In genomic region chr11:88557116-88557768, GRCm38 (mm10) we compare ENCODE assay signal across 9 mouse cellular contexts.
A peak's percentile ranks its signal among the peaks of the same experiment; 100 is the strongest.
DNase-seq lines count a peak whose midpoint lies in the region; ATAC-seq and TF ChIP-seq lines count a peak whose summit lies in the region.
"Had no signal": no experiment of that assay in that cellular context is flagged by ENCODE, and none has a peak within 500 bp of the region (broad histone marks: within the 10 kb centered on the region; RNA-seq: fewer than 3 reads in every experiment).

No protein-coding gene starts in this region.

- H3K9ac ChIP-seq in kidney, postnatal 0 days (ENCODE audit: low read depth, low read length): no peak overlapping the region
- 0 out of 2 replicates have a peak overlapping the region, but pooled peaks have one; percentile 8 for H3K9ac ChIP-seq in hindbrain, embryonic 12.5 days
- no peak overlapping the region for H3K9ac ChIP-seq in midbrain, embryonic 15.5 days
- H3K9ac ChIP-seq: limb, embryonic 13.5 days had no signal

- TF ChIP-seq CTCF in kidney, postnatal 0 days (IDR thresholded peaks at IDR 0.05; ENCODE audit: low read depth): no peak

- no peak overlapping the region for H3K4me2 ChIP-seq in kidney, postnatal 0 days (ENCODE audit: low read length)
- no peak overlapping the region for H3K4me2 ChIP-seq in hindbrain, embryonic 12.5 days (replicated peaks)
- no peak overlapping the region for H3K4me2 ChIP-seq in midbrain, embryonic 15.5 days
- H3K4me2 ChIP-seq: limb, embryonic 13.5 days had no signal

- DNase-seq in kidney, postnatal 0 days (ENCODE audit: low spot score): no peak
- no peak for DNase-seq in kidney, adult 18-20 months
- DNase-seq in embryonic facial prominence, embryonic 10.5 days (ENCODE audit: low spot score): no peak
- no peak for DNase-seq in frontal cortex, postnatal 25 days (ENCODE audit: low spot score in 2 of 2)
- no peak for DNase-seq in urinary bladder, adult 2 months (ENCODE audit: low spot score)
- DNase-seq: cerebellum, adult 9-10 months had no signal

- WGBS in kidney, postnatal 0 days: 58% methylated on average over 4 of the region's 4 CpGs
- WGBS in embryonic facial prominence, embryonic 10.5 days: 63% methylated on average over 4 of the region's 4 CpGs
- WGBS in hindbrain, embryonic 12.5 days: 58% methylated on average over 4 of the region's 4 CpGs
- 51% methylated on average over 4 of the region's 4 CpGs for WGBS in midbrain, embryonic 15.5 days

- H3K4me1 ChIP-seq in kidney, postnatal 0 days (replicated peaks; ENCODE audit: insufficient read depth, low read length): peaks cover 82% of the 10 kb centered on the region
- H3K4me1 ChIP-seq in embryonic facial prominence, embryonic 10.5 days: peaks cover 98% of the 10 kb centered on the region
- H3K4me1 ChIP-seq in hindbrain, embryonic 12.5 days: peaks cover 95% of the 10 kb centered on the region
- peaks cover 73% of the 10 kb centered on the region for H3K4me1 ChIP-seq in midbrain, embryonic 15.5 days

- ATAC-seq in kidney, postnatal 0 days (replicated peaks; ENCODE audit: low FRiP score, low read depth): no peak
- ATAC-seq in hindbrain, embryonic 12.5 days (ENCODE audit: low FRiP score): no peak
- ATAC-seq in midbrain, embryonic 15.5 days (replicated peaks): no peak

- H3K36me3 ChIP-seq in kidney, postnatal 0 days (ENCODE audit: insufficient read depth, low read length): no peaks in the 10 kb centered on the region
- H3K36me3 ChIP-seq in embryonic facial prominence, embryonic 10.5 days (replicated peaks): peaks cover 2% of the 10 kb centered on the region
- no peaks in the 10 kb centered on the region for H3K36me3 ChIP-seq in hindbrain, embryonic 12.5 days
- H3K36me3 ChIP-seq in midbrain, embryonic 15.5 days (replicated peaks): no peaks in the 10 kb centered on the region
- H3K36me3 ChIP-seq: limb, embryonic 13.5 days had no signal

- H3K27me3 ChIP-seq in kidney, postnatal 0 days (ENCODE audit: insufficient read depth, low read length): no peaks in the 10 kb centered on the region
- no peaks in the 10 kb centered on the region for H3K27me3 ChIP-seq in embryonic facial prominence, embryonic 10.5 days (replicated peaks; ENCODE audit: low read depth, poor library complexity, severe bottlenecking)
- H3K27me3 ChIP-seq in hindbrain, embryonic 12.5 days: no peaks in the 10 kb centered on the region
- H3K27me3 ChIP-seq in midbrain, embryonic 15.5 days (replicated peaks): no peaks in the 10 kb centered on the region

- no peaks in the 10 kb centered on the region for H3K9me3 ChIP-seq in kidney, postnatal 0 days (replicated peaks; ENCODE audit: low read length)
- no peaks in the 10 kb centered on the region for H3K9me3 ChIP-seq in embryonic facial prominence, embryonic 10.5 days
- H3K9me3 ChIP-seq in hindbrain, embryonic 12.5 days (replicated peaks): no peaks in the 10 kb centered on the region
- no peaks in the 10 kb centered on the region for H3K9me3 ChIP-seq in midbrain, embryonic 15.5 days
- H3K9me3 ChIP-seq: limb, embryonic 13.5 days had no signal

- H3K27ac ChIP-seq in kidney, postnatal 0 days: peak overlapping the region; percentile 79
- H3K27ac ChIP-seq in embryonic facial prominence, embryonic 10.5 days (replicated peaks): peak overlapping the region; percentile 61
- H3K27ac ChIP-seq in hindbrain, embryonic 12.5 days: peak overlapping the region; percentile 52; the same call in 1 of the 2 replicates
- H3K27ac ChIP-seq in midbrain, embryonic 15.5 days: 0 out of 2 replicates have a peak overlapping the region, but pooled peaks have one; percentile 26
- H3K27ac ChIP-seq: limb, embryonic 13.5 days had no signal

- H3K4me3 ChIP-seq in kidney, postnatal 0 days (replicated peaks; ENCODE audit: low read depth, low read length): no peak overlapping the region
- H3K4me3 ChIP-seq in embryonic facial prominence, embryonic 10.5 days: no peak overlapping the region
- H3K4me3 ChIP-seq in hindbrain, embryonic 12.5 days: no peak overlapping the region
- H3K4me3 ChIP-seq in midbrain, embryonic 15.5 days: no peak overlapping the region
- H3K4me3 ChIP-seq: limb, embryonic 13.5 days had no signal

Comparison
In these comparisons a context has a peak if more than half of its experiments do, and no peak if none do; other contexts are left out.
1. H3K27ac ChIP-seq: peak in every context shown above with its lines; median percentile 79 in kidney, postnatal 0 days; 61 in embryonic facial prominence, embryonic 10.5 days; 52 in hindbrain, embryonic 12.5 days; 26 in midbrain, embryonic 15.5 days.